Mouse (Mus musculus) embryonic facial prominence, embryonic 12.5 days (tissue): ENCODE measurements around the gene Comt. TPM values are rescaled to one million over a fixed set of nuclear protein-coding genes. Genes with fewer than 3 reads are reported as not detected.

Source experiments
- ATAC-seq: fragments of 200-750 bp; cut with Nextera tagmentation; 2 replicates; pipeline ENCODE4 v1.8.0; 2017; ENCODE audit not compliant: insufficient number of reproducible peaks, insufficient read depth, low FRiP score, low TSS enrichment
- H3K27ac ChIP-seq: fragments of 300-500 bp; sonication (generic); 2 replicates; pipeline ENCODE4 v1.5.1; 2016; ENCODE audit warnings: mild to moderate bottlenecking
- H3K27me3 ChIP-seq: fragments of 300-500 bp; sonication (generic); 2 replicates; pipeline ENCODE4 v1.6.1; 2016; ENCODE audit warnings: mild to moderate bottlenecking, moderate library complexity
- H3K36me3 ChIP-seq: fragments of 300-500 bp; sonication (generic); 2 replicates; pipeline ENCODE4 v1.6.1; 2016; ENCODE audit warnings: mild to moderate bottlenecking
- H3K4me1 ChIP-seq: fragments of 300-500 bp; sonication (generic); 2 replicates; pipeline ENCODE4 v1.6.1; 2016
- H3K4me2 ChIP-seq: fragments of 300-500 bp; sonication (generic); replicated peaks from 2 replicates; pipeline ENCODE4 v1.6.1; 2016; ENCODE audit warnings: mild to moderate bottlenecking, moderate library complexity
- H3K4me3 ChIP-seq: fragments of 300-500 bp; sonication (generic); 2 replicates; pipeline ENCODE4 v1.5.1; 2016; ENCODE audit warnings: mild to moderate bottlenecking
- H3K9ac ChIP-seq: fragments of 300-500 bp; sonication (generic); 2 replicates; pipeline ENCODE4 v1.6.1; 2016; ENCODE audit warnings: mild to moderate bottlenecking, moderate library complexity
- H3K9me3 ChIP-seq: fragments of 300-500 bp; sonication (generic); 2 replicates; pipeline ENCODE4 v1.6.1; 2016; ENCODE audit warnings: mild to moderate bottlenecking, moderate library complexity
- whole genome bisulfite sequencing: fragments of 180-500 bp; shearing (Covaris S2); methylation state at CpG from one replicate; pipeline ENCODE4 v1.1.7; 2016; 5-methylcytosine and 5-hydroxymethylcytosine counted together
- polyA plus RNA-seq: library from polyadenylated mRNA; unstranded; fragments of >200 nt; fragmentation: Nextera tagmentation; extraction: Ambion mirVana; gene quantifications from 2 replicates; pipeline ENCODE4 v1.2.1, GENCODE M21; 2016

Comt gene
- polyA plus RNA-seq: 56.1 and 59.7 TPM in 2 replicates

DNA sequence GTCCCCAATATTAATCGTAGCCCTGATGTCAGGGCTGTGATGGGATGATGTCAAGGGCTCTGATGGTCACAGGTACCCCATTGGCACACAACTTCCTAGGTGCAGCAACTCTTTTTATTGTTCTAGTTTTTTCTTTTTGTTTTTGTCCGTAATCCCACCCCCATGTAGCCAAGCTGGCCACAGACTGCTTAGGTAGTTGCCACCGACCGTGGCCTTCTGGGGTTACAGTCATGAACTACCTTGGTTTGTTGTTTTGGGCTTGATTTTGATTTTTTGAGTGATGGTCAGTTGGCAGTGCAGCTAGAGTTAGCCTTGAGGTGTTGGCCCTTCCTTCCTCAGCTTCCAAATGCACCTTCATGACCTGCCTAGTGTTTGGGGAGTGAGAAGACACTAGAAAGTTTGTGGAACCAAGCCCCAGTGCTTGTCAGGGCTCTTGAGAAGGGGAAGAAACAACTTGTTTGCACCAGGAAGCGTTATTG lies at the start of gene Comt:
Gene Comt, minus strand, starts transcription at position 51 of the 479 bp plus-strand sequence.
- peak within 1 kb of the TSS; percentile 66 for H3K9ac ChIP-seq
- peaks cover 33% of the 10 kb centered on the region for H3K4me1 ChIP-seq
- no peak for ATAC-seq
- 55% methylated on average over 5 of the region's 5 CpGs for WGBS
- peak within 1 kb of the TSS; percentile 75 for H3K4me2 ChIP-seq
- H3K4me3 ChIP-seq: peak within 1 kb of the TSS; percentile 82
- no peak within 1 kb of the TSS for H3K27ac ChIP-seq
- H3K9me3 ChIP-seq: no peaks in the 10 kb centered on the region
- H3K27me3 ChIP-seq: no peaks in the 10 kb centered on the region
- no peaks in the 10 kb centered on the region; the same call in 1 of the 2 replicates for H3K36me3 ChIP-seq

DNA sequence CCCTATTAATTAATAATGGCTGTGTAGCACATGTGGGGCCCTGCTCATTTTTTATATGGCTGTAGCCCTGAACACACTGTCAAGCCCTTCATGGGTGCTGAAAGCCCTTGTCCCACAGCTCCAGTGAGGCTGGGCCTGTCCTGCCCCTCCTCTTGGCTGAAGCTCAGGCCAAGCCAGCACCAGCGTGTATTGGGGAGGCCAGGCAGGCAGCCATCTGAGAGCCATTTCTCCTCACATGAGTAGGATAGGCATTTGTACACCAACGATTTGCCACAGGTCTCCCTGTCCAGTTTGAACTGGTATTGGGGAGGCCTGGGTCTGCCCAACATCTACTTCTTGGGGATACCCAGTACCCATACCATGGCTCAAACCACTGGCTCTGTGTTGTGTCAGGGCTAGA lies 47.4 kb upstream of the Comt start:
- peaks cover 7% of the 10 kb centered on the region; the same call in 1 of the 2 replicates for H3K36me3 ChIP-seq

DNA sequence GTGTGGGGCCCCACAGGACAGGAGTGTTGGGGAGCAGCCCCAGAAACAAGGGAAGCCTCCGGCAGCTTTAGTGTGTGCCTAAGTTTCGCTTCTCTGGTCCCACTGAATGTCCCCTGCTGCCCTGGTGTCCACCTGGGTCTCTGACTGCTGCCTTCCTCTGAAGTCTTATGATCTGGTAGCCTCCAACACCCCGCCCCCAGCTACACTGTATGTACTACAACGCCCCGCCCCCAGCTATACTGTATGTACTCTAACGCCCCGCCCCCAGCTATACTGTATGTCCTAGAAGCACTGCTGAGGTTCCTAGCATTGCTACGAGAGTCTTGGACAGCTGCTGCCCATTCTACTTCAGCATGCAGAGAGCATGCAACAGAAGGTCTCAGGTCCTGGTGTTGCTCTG lies 46.3 kb upstream of the Comt start:
- no peaks in the 10 kb centered on the region for H3K9me3 ChIP-seq
- peaks cover 9% of the 10 kb centered on the region; the same call in 1 of the 2 replicates for H3K4me1 ChIP-seq
- H3K36me3 ChIP-seq: peaks cover 7% of the 10 kb centered on the region; the same call in 1 of the 2 replicates
- H3K27ac ChIP-seq: no peak overlapping the region
- ATAC-seq: no peak
- no peak overlapping the region for H3K4me2 ChIP-seq
- WGBS: 91% methylated on average over 8 of the region's 8 CpGs
- H3K9ac ChIP-seq: no peak overlapping the region; the same call in 1 of the 2 replicates
- no peaks in the 10 kb centered on the region for H3K27me3 ChIP-seq
- no peak overlapping the region for H3K4me3 ChIP-seq

More for the DNA sequence above, 47.4 kb upstream of the Comt start:
- H3K27ac ChIP-seq: no peak overlapping the region
- H3K9me3 ChIP-seq: no peaks in the 10 kb centered on the region
- no peak overlapping the region for H3K4me3 ChIP-seq
- H3K4me1 ChIP-seq: peaks cover 9% of the 10 kb centered on the region; the same call in 1 of the 2 replicates
- 79% methylated on average over 2 of the region's 2 CpGs for WGBS
- no peak overlapping the region for H3K9ac ChIP-seq
- no peak overlapping the region for H3K4me2 ChIP-seq
- no peaks in the 10 kb centered on the region for H3K27me3 ChIP-seq
- ATAC-seq: no peak

DNA sequence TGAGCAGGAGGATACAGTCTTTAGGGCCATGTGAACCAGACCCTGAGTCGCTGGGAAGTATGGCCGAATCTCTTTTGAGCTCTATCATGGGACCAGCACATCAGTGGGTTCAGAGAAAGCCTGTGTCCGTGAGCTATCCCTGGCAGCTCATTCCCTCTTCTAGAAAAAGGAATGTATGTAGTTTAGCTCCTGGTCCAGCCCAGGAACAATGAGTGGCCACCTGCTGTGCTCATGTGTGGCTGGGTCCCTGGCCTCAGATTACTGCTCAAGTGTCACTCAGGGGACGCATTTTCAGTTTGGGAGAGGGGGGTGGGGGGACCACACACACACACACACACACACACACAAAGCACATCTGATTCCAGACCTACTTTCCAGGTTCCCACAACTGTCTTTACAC lies 45.8 kb upstream of the Comt start:
- H3K4me1 ChIP-seq: peaks cover 9% of the 10 kb centered on the region; the same call in 1 of the 2 replicates
- H3K4me3 ChIP-seq: no peak overlapping the region
- no peak overlapping the region for H3K27ac ChIP-seq
- WGBS: 75% methylated on average over 4 of the region's 4 CpGs
- no peak for ATAC-seq
- no peak overlapping the region for H3K9ac ChIP-seq
- no peak overlapping the region for H3K4me2 ChIP-seq
- H3K36me3 ChIP-seq: 0 out of 2 replicates have a peak, but pooled peaks cover 7% of the 10 kb centered on the region
- H3K27me3 ChIP-seq: no peaks in the 10 kb centered on the region
- no peaks in the 10 kb centered on the region for H3K9me3 ChIP-seq

DNA sequence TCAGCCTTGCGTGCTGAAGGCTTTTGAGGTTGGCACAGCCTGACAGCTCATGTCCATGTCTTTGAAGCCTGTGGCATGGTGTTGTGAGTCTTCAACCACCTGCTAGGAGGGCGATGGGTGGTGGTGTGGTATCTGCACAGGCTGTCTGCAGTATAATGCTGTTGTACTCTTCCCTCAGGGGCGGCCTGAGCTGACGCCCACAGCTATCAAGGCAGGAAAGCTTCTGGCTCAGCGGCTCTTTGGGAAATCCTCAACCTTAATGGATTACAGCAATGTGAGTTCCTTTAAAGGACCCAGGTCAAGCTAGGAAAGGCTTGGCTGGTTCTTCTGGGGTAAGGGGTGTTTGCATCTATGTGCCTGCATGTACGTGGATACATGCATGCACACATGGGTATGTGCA lies 45.3 kb upstream of the Comt start:
- no peaks in the 10 kb centered on the region for H3K27me3 ChIP-seq
- peaks cover 9% of the 10 kb centered on the region; the same call in 1 of the 2 replicates for H3K4me1 ChIP-seq
- H3K9me3 ChIP-seq: no peaks in the 10 kb centered on the region
- no peak overlapping the region for H3K4me2 ChIP-seq
- no peak overlapping the region for H3K9ac ChIP-seq
- ATAC-seq: no peak
- H3K27ac ChIP-seq: no peak overlapping the region
- WGBS: 86% methylated on average over 6 of the region's 6 CpGs
- H3K4me3 ChIP-seq: no peak overlapping the region
- 0 out of 2 replicates have a peak, but pooled peaks cover 7% of the 10 kb centered on the region for H3K36me3 ChIP-seq

DNA sequence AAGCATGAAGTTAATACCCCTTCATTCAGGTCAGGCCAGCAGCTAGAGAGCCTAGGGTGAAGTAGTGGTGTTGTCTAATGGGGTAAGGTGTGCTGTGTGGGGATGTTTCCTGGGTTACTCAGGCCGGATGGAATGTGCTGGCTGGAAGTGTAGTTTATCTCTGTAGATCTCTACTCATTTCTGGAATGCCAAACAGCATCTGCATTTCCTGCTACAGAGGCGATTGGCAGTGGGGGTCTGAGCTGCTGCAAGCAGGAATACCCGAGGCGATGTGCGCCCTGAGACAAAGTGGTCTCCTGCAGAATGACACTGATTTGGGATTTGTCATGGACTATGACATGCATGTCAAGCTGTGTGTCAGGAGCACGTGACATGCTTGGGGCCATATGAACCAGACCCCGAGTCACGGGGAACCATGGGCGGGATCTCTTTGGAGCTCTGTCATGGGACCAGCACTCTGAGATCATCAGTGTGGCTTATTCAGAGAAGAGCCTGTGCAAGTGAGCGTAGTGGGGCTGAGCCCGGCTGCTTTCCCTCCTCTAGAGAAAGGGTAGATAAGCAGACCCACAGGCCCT lies 44.8 kb upstream of the Comt start:
- H3K9ac ChIP-seq: no peak overlapping the region
- 0 out of 2 replicates have a peak overlapping the region, but pooled peaks have one; percentile 11 for H3K27ac ChIP-seq
- no peak overlapping the region for H3K4me3 ChIP-seq
- peaks cover 9% of the 10 kb centered on the region; the same call in 1 of the 2 replicates for H3K4me1 ChIP-seq
- no peak for ATAC-seq
- 75% methylated on average over 11 of the region's 11 CpGs for WGBS
- H3K27me3 ChIP-seq: no peaks in the 10 kb centered on the region
- H3K4me2 ChIP-seq: no peak overlapping the region
- H3K36me3 ChIP-seq: 0 out of 2 replicates have a peak, but pooled peaks cover 7% of the 10 kb centered on the region
- no peaks in the 10 kb centered on the region for H3K9me3 ChIP-seq

DNA sequence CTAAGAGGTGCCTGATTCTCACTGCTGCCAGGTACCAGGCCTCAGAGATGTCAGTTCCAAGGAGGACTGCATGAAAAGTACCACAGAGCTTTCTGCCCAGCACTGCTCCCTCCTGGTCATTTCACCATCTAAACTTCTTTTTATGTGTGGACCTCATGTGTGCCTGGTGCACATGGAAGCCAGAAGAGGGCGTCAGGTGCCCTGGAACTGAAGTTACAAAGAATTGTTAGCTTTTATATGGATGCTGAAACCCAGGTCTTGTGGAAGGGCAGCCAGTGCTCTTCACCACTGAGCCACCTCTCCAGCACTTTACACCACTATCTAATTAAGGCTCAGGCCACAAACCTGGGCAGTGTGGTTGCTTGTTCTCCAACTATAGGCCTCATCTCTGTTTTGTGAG lies 44.2 kb upstream of the Comt start:
- no peak for ATAC-seq
- Histone ChIP-seq H3K27ac (0 out of 2 replicates have a peak overlapping the region, but pooled peaks have one; percentile 11), H3K9ac (no peak overlapping the region), H3K4me2 (no peak overlapping the region), H3K36me3 (0 out of 2 replicates have a peak, but pooled peaks cover 7% of the 10 kb centered on the region), H3K27me3 (no peaks in the 10 kb centered on the region), H3K4me3 (no peak overlapping the region), H3K4me1 (peaks cover 9% of the 10 kb centered on the region; the same call in 1 of the 2 replicates), H3K9me3 (no peaks in the 10 kb centered on the region)
- 31% methylated on average over 1 of the region's 1 CpGs for WGBS

DNA sequence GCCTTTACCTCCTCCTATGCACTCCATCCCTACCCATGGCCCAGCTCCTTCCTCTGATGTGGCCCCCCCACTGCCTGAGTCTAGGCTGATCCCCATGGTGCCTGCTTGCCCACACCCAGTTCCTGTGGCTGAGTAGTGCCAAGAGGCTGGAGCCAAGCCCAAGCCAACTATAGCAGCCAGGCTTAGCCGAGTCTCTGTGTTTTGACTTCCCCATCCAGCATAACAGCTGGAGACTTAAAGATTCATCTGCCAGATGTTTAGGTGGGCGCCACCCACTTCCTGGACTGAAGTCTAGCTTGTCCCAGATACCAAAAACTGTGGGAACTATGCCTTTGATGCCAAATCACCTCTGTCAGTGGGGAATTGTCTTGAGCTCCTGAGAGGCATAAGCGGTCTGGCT lies 37.6 kb upstream of the Comt start:
- 63% methylated on average over 3 of the region's 3 CpGs for WGBS
- no peaks in the 10 kb centered on the region for H3K9me3 ChIP-seq
- H3K4me2 ChIP-seq: no peak overlapping the region
- H3K27me3 ChIP-seq: no peaks in the 10 kb centered on the region
- H3K27ac ChIP-seq: no peak overlapping the region
- peaks cover 27% of the 10 kb centered on the region for H3K4me1 ChIP-seq
- ATAC-seq: no peak
- H3K36me3 ChIP-seq: 0 out of 2 replicates have a peak, but pooled peaks cover under 1% of the 10 kb centered on the region
- H3K9ac ChIP-seq: no peak overlapping the region
- no peak overlapping the region for H3K4me3 ChIP-seq

DNA sequence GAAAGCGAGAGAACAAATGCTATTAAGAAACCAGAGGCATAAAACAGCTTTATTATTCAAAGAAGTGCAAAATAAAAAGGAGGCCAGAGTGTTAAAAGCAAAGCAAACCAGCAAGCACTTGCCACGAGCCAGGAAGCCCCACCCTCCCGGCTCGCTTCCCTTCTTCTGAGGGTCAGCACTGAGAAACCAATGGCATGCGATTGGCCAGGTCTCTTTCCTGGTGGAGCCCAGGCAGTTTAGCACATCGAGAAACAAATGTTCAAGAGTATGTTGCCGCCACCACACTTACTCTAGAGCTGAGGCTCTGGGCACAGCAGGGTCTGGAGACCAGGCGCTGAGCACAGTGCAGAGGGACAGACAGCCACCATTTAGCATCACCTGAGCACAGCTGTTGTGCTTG lies 35.9 kb upstream of the Comt start:
- 47% methylated on average over 8 of the region's 8 CpGs for WGBS
- peaks cover 33% of the 10 kb centered on the region for H3K4me1 ChIP-seq
- no peaks in the 10 kb centered on the region for H3K9me3 ChIP-seq
- no peak overlapping the region for H3K4me3 ChIP-seq
- H3K9ac ChIP-seq: no peak overlapping the region
- H3K4me2 ChIP-seq: no peak overlapping the region
- H3K36me3 ChIP-seq: no peaks in the 10 kb centered on the region
- H3K27ac ChIP-seq: no peak overlapping the region
- H3K27me3 ChIP-seq: no peaks in the 10 kb centered on the region
- ATAC-seq: no peak

DNA sequence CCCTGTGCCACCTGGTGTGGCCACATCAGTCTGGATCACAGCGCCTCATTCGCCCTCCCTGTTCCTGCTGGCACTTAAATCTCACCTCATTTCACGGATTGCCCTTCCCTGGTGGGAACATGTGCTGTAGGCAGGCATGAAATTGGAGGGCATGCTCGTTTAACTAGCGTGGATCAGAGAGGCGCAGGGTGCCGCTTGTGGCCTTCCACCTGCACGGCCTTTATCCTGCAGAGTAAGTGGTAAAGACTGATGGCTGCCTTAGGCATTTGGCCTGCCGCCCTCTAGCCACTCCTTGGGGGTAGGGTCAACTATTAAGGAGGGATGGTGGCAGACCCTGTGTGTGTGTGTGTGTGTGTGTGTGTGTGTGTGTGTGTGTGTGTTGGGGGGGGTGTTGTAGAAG lies 35.4 kb upstream of the Comt start:
- no peak overlapping the region for H3K9ac ChIP-seq
- H3K27ac ChIP-seq: no peak overlapping the region
- peaks cover 33% of the 10 kb centered on the region for H3K4me1 ChIP-seq
- no peaks in the 10 kb centered on the region for H3K27me3 ChIP-seq
- no peaks in the 10 kb centered on the region for H3K36me3 ChIP-seq
- ATAC-seq: no peak
- no peak overlapping the region for H3K4me3 ChIP-seq
- H3K9me3 ChIP-seq: no peaks in the 10 kb centered on the region
- no peak overlapping the region for H3K4me2 ChIP-seq
- WGBS: 51% methylated on average over 9 of the region's 9 CpGs

DNA sequence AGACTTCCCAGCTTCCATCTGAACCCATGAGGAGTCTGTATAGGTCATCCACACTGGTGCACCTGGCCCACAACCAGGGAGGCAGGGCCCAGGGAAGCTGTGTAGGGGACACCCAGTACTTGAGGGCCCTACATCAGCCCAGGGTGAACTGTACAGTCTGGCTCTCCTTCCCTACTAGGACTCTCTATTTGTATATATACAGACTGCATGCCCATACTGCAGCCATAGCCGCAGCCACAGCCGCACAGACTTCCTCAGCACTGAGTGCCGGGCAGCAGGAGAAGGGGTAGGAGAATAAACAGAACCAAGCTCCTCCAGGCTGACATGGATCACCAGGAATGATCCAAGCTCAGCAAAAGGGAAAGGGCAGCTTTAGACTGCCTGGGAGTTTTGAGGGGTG lies 34.2 kb upstream of the Comt start:
- Histone ChIP-seq H3K9me3 (no peaks in the 10 kb centered on the region), H3K4me1 (peaks cover 33% of the 10 kb centered on the region), H3K27me3 (no peaks in the 10 kb centered on the region), H3K36me3 (no peaks in the 10 kb centered on the region), H3K27ac (0 out of 2 replicates have a peak overlapping the region, but pooled peaks have one; percentile 64), H3K9ac (no peak overlapping the region), H3K4me3 (no peak overlapping the region), H3K4me2 (no peak overlapping the region)
- WGBS: 91% methylated on average over 3 of the region's 3 CpGs
- ATAC-seq: 0 out of 2 replicates have a peak, but pooled peaks have one; percentile 13

DNA sequence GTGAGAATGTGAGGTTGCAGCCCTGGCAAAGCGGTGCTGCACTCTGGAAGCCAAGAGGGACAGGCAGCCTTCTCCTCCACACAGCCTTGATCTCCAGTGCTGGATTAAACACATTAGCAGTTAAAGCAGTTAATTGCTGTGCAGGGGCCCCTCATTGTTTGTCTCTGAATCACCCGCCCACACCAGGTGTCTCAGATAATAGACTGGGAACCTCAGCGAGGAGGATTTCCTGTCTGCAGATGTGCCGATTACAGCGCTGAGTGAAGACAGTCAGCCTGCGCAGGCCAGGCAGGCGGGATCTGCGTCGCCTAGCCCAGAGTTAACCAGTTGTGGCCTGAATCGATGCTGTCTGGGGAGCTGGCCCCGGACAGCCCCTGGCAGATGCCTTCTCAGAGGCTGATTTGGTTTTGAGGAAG lies 33.3 kb upstream of the Comt start:
- H3K27ac ChIP-seq: peak overlapping the region; percentile 64
- peak overlapping the region; percentile 35 for H3K4me2 ChIP-seq
- no peaks in the 10 kb centered on the region for H3K27me3 ChIP-seq
- ATAC-seq: peak; percentile 74
- H3K9ac ChIP-seq: peak overlapping the region; percentile 12; the same call in 1 of the 2 replicates
- WGBS: 2% methylated on average over 11 of the region's 11 CpGs
- peaks cover 33% of the 10 kb centered on the region for H3K4me1 ChIP-seq
- H3K4me3 ChIP-seq: peak overlapping the region; percentile 9; the same call in 1 of the 2 replicates
- no peaks in the 10 kb centered on the region for H3K9me3 ChIP-seq
- H3K36me3 ChIP-seq: no peaks in the 10 kb centered on the region
